Mouse (Mus musculus): ENCODE measurements around the gene Slc39a8. TPM values are rescaled to one million over a fixed set of nuclear protein-coding genes. Genes with fewer than 3 reads are reported as not detected.

Slc39a8 gene
- polyA plus RNA-seq, 1 experiment from 2014 or later: 11.9 TPM

DNA sequence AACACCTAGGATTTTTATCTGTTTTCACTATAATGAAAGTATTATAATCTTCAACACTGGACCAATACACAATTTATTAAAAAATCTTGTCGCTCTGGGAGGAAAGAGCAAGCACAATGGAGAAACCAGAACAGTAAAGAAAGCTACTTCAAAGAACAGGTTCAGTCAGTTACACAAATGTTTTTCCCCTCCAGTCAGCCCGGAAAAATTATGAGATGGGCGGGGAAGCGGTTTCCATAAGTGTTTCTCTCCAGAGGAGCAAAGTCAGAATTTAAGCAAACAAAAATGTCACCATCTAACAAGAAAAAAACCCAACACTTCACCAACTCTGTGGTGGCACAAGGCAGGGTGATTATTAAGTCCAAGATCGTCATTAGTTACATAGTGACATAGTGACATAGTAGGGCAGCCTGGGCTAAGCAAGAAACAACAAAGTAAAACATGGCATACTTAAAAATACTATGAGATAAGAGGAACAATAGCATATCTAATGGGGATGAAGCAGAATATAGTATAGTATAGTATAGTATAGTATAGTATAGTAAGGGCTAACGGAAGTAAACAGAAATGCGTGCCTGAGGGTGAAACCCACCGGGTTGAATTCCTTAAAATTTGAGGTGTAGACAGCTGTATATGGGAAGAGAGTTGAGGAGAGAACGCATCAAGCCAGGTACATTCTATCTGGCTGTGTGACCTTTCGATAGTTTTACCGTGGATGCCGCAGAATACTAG, 61.0 kb downstream of the Slc39a8 start:
- no peaks in the 10 kb centered on the region for H3K4me1 ChIP-seq (replicated peaks)
- 66% methylated on average over 12 of the region's 12 CpGs for WGBS
- H3K4me2 ChIP-seq: no peak overlapping the region
- H3K27me3 ChIP-seq: no peaks in the 10 kb centered on the region
- H3K27ac ChIP-seq: no peak overlapping the region
- no peaks in the 10 kb centered on the region for H3K9me3 ChIP-seq (replicated peaks)
- H3K36me3 ChIP-seq: no peaks in the 10 kb centered on the region
- H3K4me3 ChIP-seq: no peak overlapping the region
- ATAC-seq (replicated peaks; ENCODE audit: insufficient number of reproducible peaks, insufficient read depth, low FRiP score, low read depth): no peak
- H3K9ac ChIP-seq: no peak overlapping the region

DNA sequence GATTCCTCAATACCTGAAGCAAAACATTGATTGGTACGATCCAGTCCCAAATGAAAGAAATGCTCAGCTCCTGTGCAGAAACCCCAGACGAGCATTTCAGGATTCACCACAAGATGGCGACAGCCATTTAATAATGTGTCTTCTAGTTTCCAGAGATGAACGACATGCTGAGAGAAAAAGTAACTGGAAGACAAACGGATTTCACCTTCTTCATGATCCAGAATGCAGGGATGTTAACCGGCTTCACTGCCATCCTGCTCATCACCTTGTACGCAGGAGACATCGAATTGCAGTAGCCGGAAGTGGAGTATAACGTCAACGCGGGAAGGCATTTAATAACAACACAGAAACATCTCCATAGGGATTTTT, 61.6 kb downstream of the Slc39a8 start:
- 40% methylated on average over 12 of the region's 12 CpGs for WGBS
- Histone ChIP-seq H3K9ac (no peak overlapping the region), H3K9me3 (replicated peaks) (no peaks in the 10 kb centered on the region), H3K27ac (no peak overlapping the region), H3K4me1 (replicated peaks) (no peaks in the 10 kb centered on the region), H3K27me3 (no peaks in the 10 kb centered on the region), H3K4me3 (no peak overlapping the region), H3K4me2 (no peak overlapping the region), H3K36me3 (no peaks in the 10 kb centered on the region)
- ATAC-seq (replicated peaks; ENCODE audit: insufficient number of reproducible peaks, insufficient read depth, low FRiP score, low read depth): no peak

DNA sequence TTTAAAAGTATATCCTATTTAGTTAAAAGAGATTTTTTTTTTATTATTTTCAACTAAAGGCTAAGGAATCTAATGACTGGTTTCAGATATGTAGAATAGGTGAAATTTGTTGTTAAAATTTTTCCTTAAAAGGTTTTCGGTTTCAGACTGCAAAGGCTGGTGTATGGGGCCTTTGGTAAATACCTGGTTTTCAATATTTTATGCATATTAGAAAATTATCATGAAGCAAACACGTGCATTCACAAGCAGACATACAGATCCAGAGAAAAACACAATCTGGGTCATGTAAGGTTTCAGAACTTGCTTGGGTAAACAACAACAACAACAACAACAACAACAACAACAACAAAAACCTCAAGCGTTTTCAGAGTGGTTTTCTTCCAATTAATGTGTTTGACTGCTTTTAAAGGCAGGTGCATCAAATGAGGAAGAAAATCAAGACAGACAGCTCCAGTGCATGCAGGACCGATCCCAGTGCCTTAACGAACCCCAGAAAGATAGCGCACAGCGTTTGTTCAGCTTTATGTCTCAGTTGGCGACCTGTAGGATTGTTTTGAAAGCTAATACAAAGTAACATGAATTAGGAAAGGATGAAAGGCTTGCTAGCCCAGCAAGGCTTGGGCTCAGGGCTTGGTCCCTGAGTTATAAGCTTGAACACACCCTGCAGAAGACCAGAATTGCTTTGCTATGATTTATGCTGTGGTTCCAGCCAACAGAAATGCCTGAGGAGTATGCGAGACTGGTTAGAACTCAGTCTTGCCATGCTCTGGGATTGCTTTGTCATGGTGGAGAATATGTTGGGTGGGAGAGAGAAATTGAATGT, 62.2 kb downstream of the Slc39a8 start:
- 79% methylated on average over 9 of the region's 9 CpGs for WGBS

DNA sequence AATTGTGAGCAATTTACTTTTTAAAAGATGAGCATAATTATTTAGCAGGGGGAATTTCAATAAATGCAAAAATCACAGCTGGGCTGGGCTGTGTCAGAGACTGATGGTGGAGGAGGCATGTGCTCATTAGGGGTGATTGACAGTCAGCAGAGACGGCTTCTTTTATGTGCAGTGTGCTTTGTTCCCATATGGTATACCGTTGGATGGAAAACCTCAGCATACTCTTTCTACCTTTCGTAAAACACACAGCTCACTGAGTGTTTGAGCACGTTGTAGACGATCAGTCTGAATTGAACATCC, 62.7 kb downstream of the Slc39a8 start:
- Histone ChIP-seq H3K27ac (no peak overlapping the region), H3K9me3 (replicated peaks) (no peaks in the 10 kb centered on the region), H3K4me3 (no peak overlapping the region), H3K36me3 (no peaks in the 10 kb centered on the region), H3K9ac (no peak overlapping the region), H3K4me2 (no peak overlapping the region), H3K4me1 (replicated peaks) (no peaks in the 10 kb centered on the region), H3K27me3 (no peaks in the 10 kb centered on the region)
- ATAC-seq (replicated peaks; ENCODE audit: insufficient number of reproducible peaks, insufficient read depth, low FRiP score, low read depth): no peak
- 79% methylated on average over 5 of the region's 5 CpGs for WGBS

More for the DNA sequence above, 62.2 kb downstream of the Slc39a8 start:
- H3K4me3 ChIP-seq: no peak overlapping the region
- H3K36me3 ChIP-seq: no peaks in the 10 kb centered on the region
- no peak for ATAC-seq (replicated peaks; ENCODE audit: insufficient number of reproducible peaks, insufficient read depth, low FRiP score, low read depth)
- no peaks in the 10 kb centered on the region for H3K27me3 ChIP-seq
- H3K27ac ChIP-seq: no peak overlapping the region
- no peaks in the 10 kb centered on the region for H3K9me3 ChIP-seq (replicated peaks)
- H3K9ac ChIP-seq: no peak overlapping the region
- H3K4me1 ChIP-seq (replicated peaks): no peaks in the 10 kb centered on the region
- H3K4me2 ChIP-seq: no peak overlapping the region

GRCm38 (mm10) chr3:135889401-135889800, 64.3 kb downstream of the Slc39a8 start:
- no peaks in the 10 kb centered on the region for H3K36me3 ChIP-seq
- no peak overlapping the region for H3K4me3 ChIP-seq
- H3K4me1 ChIP-seq (replicated peaks): no peaks in the 10 kb centered on the region
- H3K9me3 ChIP-seq (replicated peaks): no peaks in the 10 kb centered on the region
- ATAC-seq (replicated peaks; ENCODE audit: insufficient number of reproducible peaks, insufficient read depth, low FRiP score, low read depth): no peak
- no peaks in the 10 kb centered on the region for H3K27me3 ChIP-seq
- H3K27ac ChIP-seq: no peak overlapping the region
- no peak overlapping the region for H3K4me2 ChIP-seq
- no peak overlapping the region for H3K9ac ChIP-seq

DNA sequence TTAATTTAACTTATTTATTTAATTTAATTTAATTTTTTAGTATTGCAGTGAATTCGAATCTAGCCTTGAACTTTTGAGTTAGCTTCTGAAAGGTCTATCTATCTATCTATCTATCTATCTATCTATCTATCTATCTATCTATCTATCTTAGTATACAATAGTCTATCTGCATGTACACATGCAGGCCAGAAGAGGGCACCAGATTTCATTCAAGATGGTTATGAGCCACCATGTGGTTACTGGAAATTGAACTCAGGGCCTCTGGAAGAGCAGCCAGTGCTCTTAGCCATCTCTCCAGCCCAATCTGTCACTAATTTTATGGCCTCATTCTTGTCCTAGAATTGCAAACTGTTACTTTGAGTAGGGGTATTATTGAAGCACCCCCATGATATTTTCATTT, 78.3 kb downstream of the Slc39a8 start:
- no peak overlapping the region for H3K4me3 ChIP-seq
- no peaks in the 10 kb centered on the region for H3K27me3 ChIP-seq
- no peaks in the 10 kb centered on the region for H3K36me3 ChIP-seq
- no peaks in the 10 kb centered on the region for H3K4me1 ChIP-seq (replicated peaks)
- ATAC-seq (replicated peaks; ENCODE audit: insufficient number of reproducible peaks, insufficient read depth, low FRiP score, low read depth): no peak
- WGBS: 94% methylated on average over 1 of the region's 1 CpGs
- H3K27ac ChIP-seq: no peak overlapping the region
- no peak overlapping the region for H3K9ac ChIP-seq
- H3K4me2 ChIP-seq: no peak overlapping the region
- no peaks in the 10 kb centered on the region for H3K9me3 ChIP-seq (replicated peaks)

- Histone ChIP-seq H3K27ac (no peak overlapping the region), H3K9me3 (replicated peaks) (no peaks in the 10 kb centered on the region), H3K4me1 (replicated peaks) (no peaks in the 10 kb centered on the region), H3K4me2 (no peak overlapping the region), H3K4me3 (no peak overlapping the region), H3K27me3 (no peaks in the 10 kb centered on the region), H3K9ac (no peak overlapping the region), H3K36me3 (no peaks in the 10 kb centered on the region)
- ATAC-seq (replicated peaks; ENCODE audit: insufficient number of reproducible peaks, insufficient read depth, low FRiP score, low read depth): no peak
- 59% methylated on average over 6 of the region's 6 CpGs for WGBS
These were observed 79.8 kb downstream of the Slc39a8 start for GRCm38 (mm10) chr3:135904881-135905280.

GRCm38 (mm10) chr3:135905729-135906128, 80.7 kb downstream of the Slc39a8 start:
- H3K4me2 ChIP-seq: no peak overlapping the region
- H3K27me3 ChIP-seq: no peaks in the 10 kb centered on the region
- WGBS: 86% methylated on average over 1 of the region's 1 CpGs
- ATAC-seq (replicated peaks; ENCODE audit: insufficient number of reproducible peaks, insufficient read depth, low FRiP score, low read depth): no peak
- H3K27ac ChIP-seq: no peak overlapping the region
- H3K4me1 ChIP-seq (replicated peaks): no peaks in the 10 kb centered on the region
- no peaks in the 10 kb centered on the region for H3K9me3 ChIP-seq (replicated peaks)
- H3K36me3 ChIP-seq: no peaks in the 10 kb centered on the region
- no peak overlapping the region for H3K4me3 ChIP-seq
- no peak overlapping the region for H3K9ac ChIP-seq

GRCm38 (mm10) chr3:135907028-135907427, 81.9 kb downstream of the Slc39a8 start:
- no peak overlapping the region for H3K27ac ChIP-seq
- 69% methylated on average over 3 of the region's 3 CpGs for WGBS
- ATAC-seq (replicated peaks; ENCODE audit: insufficient number of reproducible peaks, insufficient read depth, low FRiP score, low read depth): no peak
- H3K27me3 ChIP-seq: no peaks in the 10 kb centered on the region
- H3K4me3 ChIP-seq: no peak overlapping the region
- no peaks in the 10 kb centered on the region for H3K9me3 ChIP-seq (replicated peaks)
- no peak overlapping the region for H3K4me2 ChIP-seq
- H3K36me3 ChIP-seq: no peaks in the 10 kb centered on the region
- H3K4me1 ChIP-seq (replicated peaks): no peaks in the 10 kb centered on the region
- no peak overlapping the region for H3K9ac ChIP-seq

GRCm38 (mm10) chr3:135915941-135916340, 90.9 kb downstream of the Slc39a8 start:
- Histone ChIP-seq H3K27me3 (no peaks in the 10 kb centered on the region), H3K4me1 (replicated peaks) (no peaks in the 10 kb centered on the region), H3K9ac (no peak overlapping the region), H3K4me2 (no peak overlapping the region), H3K4me3 (no peak overlapping the region), H3K9me3 (replicated peaks) (no peaks in the 10 kb centered on the region), H3K27ac (no peak overlapping the region), H3K36me3 (no peaks in the 10 kb centered on the region)
- ATAC-seq (replicated peaks; ENCODE audit: insufficient number of reproducible peaks, insufficient read depth, low FRiP score, low read depth): no peak
- WGBS: 87% methylated on average over 4 of the region's 4 CpGs

DNA sequence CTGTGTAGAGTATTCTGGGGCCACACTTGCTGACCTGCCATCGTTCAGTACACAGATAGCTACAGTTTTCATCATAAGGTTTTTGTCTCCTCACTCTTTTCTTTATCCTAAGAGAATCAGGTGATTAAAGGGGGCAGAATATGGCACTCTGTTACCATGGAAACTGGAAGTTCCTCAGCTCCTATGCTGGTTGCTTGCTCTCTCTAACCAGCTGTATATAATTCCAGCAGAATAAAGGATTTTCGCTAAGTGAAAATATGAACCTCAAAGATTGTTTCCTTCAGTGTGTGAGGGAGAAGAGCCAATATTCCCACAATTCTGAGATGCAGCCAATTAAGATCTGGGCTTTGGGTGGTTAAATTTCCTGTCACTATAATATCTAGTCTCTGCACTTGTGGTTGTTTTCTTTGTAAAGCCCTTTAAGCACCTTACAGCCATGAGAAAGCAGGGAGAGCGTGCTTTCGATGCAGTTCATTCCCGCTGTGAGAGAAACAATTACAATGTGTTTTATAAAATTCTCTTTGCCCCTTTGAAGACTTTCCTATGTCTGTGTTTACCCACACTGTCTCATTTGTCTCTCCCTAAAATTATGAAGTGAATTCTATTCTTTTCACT, 93.6 kb downstream of the Slc39a8 start:
- Histone ChIP-seq H3K27ac (no peak overlapping the region), H3K36me3 (no peaks in the 10 kb centered on the region), H3K27me3 (no peaks in the 10 kb centered on the region), H3K4me3 (no peak overlapping the region), H3K9ac (no peak overlapping the region), H3K9me3 (replicated peaks) (no peaks in the 10 kb centered on the region), H3K4me1 (replicated peaks) (no peaks in the 10 kb centered on the region), H3K4me2 (no peak overlapping the region)
- ATAC-seq (replicated peaks; ENCODE audit: insufficient number of reproducible peaks, insufficient read depth, low FRiP score, low read depth): no peak
- 80% methylated on average over 5 of the region's 5 CpGs for WGBS

Measured in heart, embryonic 15.5 days (tissue).